Mouse (Mus musculus): ENCODE measurements around the gene Zic2.

Zic2 gene

GRCm38 (mm10) chr14:122474891-122475556 lies at the start of gene Zic2:
Zic2 (plus strand) TSS chr14:122475435.
- TF ChIP-seq GATA4 (IDR thresholded peaks at IDR 0.05; ENCODE audit: insufficient replicate concordance, low read length), result no peak

- no peak for TF ChIP-seq GATA4 (IDR thresholded peaks at IDR 0.05; ENCODE audit: insufficient replicate concordance, low read length)
Measured at GRCm38 (mm10) chr14:122426529-122427203, 48.6 kb upstream of the Zic2 start.

GRCm38 (mm10) chr14:122427204-122427560 lies 48.1 kb upstream of the Zic2 start:
- no peak for TF ChIP-seq GATA4 (IDR thresholded peaks at IDR 0.05; ENCODE audit: insufficient replicate concordance, low read length)

GRCm38 (mm10) chr14:122427654-122428053 lies 47.6 kb upstream of the Zic2 start:
- no peak for TF ChIP-seq GATA4 (IDR thresholded peaks at IDR 0.05; ENCODE audit: insufficient replicate concordance, low read length)

- TF ChIP-seq GATA4 (IDR thresholded peaks at IDR 0.05; ENCODE audit: insufficient replicate concordance, low read length), result no peak
Measured at GRCm38 (mm10) chr14:122432558-122432957, 42.7 kb upstream of the Zic2 start.

DNA sequence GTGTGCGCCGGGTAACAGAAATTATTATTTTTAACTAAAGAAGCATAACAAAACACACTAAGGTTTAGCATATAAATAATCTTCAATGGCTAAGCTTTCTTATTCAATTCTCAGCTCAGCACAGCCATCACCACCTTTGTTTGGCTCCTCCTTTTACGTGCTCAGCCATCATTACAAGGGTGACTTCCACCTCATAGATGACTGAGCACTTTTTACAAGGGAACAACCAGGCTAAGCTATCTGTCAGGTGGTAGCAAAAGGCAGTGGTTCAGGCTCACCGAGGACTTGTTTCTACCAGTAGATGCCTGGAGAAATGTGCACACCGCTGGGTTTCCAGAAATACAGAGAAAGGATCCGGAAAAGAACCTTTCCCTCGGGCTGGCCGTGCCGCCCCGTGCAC lies 41.2 kb upstream of the Zic2 start:
- TF ChIP-seq GATA4 (IDR thresholded peaks at IDR 0.05; ENCODE audit: insufficient replicate concordance, low read length), result no peak

DNA sequence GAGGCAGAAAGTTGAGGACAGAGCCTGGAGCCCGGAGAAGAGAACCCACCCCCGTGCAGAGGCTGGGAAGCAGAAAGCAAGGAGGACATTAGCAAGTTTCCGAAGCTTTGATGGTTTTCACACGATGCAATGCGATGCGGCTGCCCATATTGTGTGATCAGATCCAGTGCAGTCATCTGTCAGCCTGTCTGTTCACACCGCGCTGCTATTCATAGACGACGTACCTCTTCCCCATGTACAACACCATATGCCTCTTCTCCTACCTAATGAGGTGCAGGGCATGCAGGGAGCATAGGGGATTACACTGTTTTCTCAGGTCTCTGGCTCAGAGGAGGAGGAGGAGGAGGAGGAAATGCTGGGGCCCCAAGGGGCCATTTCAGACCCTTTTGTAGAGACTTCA lies 38.4 kb upstream of the Zic2 start:
- TF ChIP-seq GATA4 (IDR thresholded peaks at IDR 0.05; ENCODE audit: insufficient replicate concordance, low read length), result no peak

GRCm38 (mm10) chr14:122449601-122450495 lies 25.4 kb upstream of the Zic2 start:
- no peak for TF ChIP-seq GATA4 (IDR thresholded peaks at IDR 0.05; ENCODE audit: insufficient replicate concordance, low read length)

- no peak for TF ChIP-seq GATA4 (IDR thresholded peaks at IDR 0.05; ENCODE audit: insufficient replicate concordance, low read length)
Measured at GRCm38 (mm10) chr14:122450496-122451382, 24.5 kb upstream of the Zic2 start, which contains the start of gene Gm5089. Gm5089 (minus strand) TSS chr14:122451115.

GRCm38 (mm10) chr14:122451551-122452145 lies 23.6 kb upstream of the Zic2 start:
- no peak for TF ChIP-seq GATA4 (IDR thresholded peaks at IDR 0.05; ENCODE audit: insufficient replicate concordance, low read length)

DNA sequence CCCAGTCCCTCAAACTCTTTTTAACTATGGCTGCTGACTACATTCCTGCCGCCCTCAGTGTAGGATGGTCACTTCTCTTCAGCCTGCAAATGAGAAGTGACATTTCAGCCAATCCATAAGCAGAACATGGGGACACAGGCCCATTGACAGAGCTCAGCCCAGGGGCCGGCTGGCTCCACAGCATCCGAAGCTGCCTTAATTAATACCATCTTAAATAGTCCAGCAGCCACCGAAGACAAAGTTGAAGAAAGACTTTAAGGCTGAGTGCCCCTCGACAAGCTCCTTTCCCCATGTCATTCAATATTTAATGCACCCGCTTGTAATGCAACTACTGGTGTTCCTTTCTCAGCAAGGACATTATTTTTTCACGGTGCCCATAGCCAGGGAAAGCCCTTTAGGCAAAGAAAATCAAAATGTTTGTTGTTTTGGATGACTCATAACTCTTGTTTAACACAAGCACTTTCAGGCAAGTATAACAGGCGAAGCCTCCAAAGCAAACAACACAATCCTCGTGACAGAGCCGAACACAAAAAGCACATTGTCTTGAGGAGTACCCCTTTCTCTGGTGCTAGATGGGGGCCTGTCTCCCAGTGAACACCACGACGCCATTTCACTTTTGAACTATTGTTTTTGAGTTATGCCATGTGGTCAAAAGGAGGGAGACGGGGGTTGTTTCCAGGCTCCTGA lies 22.4 kb upstream of the Zic2 start:
- no peak for TF ChIP-seq GATA4 (IDR thresholded peaks at IDR 0.05; ENCODE audit: insufficient replicate concordance, low read length)

DNA sequence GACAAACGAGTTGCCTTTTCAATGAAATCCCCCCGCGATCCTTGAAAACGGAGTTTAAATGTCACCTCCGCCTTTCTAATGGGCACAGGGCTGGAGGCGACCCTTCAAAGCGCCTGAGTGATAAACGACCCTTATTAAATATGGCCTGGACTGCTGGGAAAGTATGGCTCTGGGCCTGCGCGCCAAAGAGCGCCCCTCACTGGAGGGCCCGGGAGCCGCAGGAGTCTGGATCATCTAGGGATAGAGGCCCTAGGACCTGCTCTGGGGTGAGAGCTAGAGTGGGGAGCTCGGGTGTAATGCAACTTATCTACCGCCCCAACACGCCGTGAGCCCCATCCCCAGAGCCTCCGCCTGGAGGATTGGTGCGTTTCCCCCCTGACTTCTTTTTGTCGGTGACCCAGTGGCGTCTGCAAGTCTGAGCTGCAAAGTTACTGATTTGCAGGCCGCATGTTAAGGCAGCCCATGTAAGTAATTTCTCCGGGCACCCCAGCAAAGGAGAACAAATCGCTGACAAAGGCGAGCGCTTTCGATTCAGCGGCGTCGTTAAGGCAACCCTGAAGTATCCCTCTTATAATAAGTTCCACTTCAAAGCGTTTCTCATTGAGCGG lies 21.7 kb upstream of the Zic2 start:
- no peak for TF ChIP-seq GATA4 (IDR thresholded peaks at IDR 0.05; ENCODE audit: insufficient replicate concordance, low read length)

- no peak for TF ChIP-seq GATA4 (IDR thresholded peaks at IDR 0.05; ENCODE audit: insufficient replicate concordance, low read length)
Measured at GRCm38 (mm10) chr14:122453996-122454738, 21.1 kb upstream of the Zic2 start.
